Mouse (Mus musculus) stomach, adult 2 months (tissue): ENCODE results near the gene Gm21964. TPM values are rescaled to one million over a fixed set of nuclear protein-coding genes. Genes with fewer than 3 reads are reported as not detected.

Source experiments
- polyA plus RNA-seq: library from polyadenylated mRNA; depleted of rRNA; stranded (reverse); fragments of >200 nt; gene quantifications from 2 replicates; pipeline ENCODE4 v1.2.3, GENCODE M21; 2012; rRNA removed

Gene Gm21964
- not detected in 2 replicates for polyA plus RNA-seq

GRCm38 (mm10) chr8:110100907-110101306 lies at the start of gene Gm21964:
Gm21964 (plus strand) TSS chr8:110101207.

DNA sequence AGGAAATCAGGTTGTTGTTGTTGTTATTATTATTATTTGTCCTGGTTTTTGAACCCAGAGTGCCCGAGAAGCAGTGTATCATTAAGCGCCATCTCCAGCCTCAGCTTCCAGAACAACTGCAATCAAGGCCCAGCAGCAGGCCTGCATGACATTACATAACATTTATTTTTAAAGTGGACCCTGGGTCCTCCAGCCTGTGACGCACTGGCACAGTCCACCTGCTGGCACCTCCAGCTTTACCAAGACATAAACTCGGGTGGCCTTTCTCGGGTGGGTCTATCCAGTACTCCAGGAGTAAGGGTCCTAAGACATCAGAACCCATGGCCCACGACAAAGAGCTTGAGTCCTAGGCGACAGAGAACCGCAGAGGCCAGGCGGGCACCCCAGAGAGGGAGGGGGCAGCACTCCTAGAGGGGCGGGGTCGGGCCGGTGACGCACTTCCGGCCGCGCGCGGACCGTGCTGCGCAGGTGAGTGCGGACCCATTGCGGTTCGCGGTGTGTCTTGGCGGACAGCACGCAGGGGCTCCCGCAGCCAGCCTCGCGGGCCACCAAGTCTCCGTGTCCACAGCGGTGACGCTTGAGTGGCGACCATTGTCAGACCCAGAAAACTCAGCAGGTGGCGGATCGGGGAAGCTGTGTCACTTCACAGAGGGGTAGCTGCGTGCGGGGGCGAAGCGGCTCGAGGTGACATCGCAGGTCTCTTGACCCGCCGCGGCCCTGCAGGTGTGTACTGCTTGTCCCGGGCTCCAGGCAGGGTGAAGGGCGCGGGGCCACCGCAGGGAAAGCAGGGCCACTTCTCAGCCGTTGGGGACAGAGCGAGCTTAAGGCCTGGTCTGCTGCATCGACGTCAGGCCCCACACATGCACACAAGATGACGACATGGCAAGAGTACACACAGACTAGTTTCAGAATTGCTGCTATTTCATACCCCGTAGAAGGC lies 21.5 kb upstream of the Gm21964 start, which contains the start of gene Zfp612:
Gene Zfp612 (plus strand): TSS at position 465 of the 940 bp plus-strand sequence.

DNA sequence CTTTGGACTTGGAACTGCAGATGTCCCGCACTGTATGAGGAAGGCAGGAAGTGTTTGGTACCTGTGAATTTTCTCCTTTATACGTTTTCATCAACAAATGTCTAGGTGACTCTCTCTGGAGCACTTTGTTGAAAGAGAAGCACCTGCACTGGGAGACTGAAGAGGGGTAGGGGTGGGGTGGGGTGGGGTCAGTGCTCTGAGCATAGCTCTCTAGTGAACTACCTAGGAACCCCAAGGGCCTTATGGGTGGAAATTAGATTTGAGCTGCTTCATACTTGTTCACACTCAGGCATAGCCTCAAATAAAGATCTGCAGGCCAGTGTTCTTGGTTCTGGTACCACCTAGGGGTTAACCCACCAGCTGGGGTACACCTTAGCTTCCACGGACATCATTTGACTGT lies 1.6 kb downstream of the Gm21964 start, which contains the start of gene Gm17720:
Gene Gm17720 (minus strand): TSS at position 101 of the 400 bp plus-strand sequence.

Other genes with a start within 250 kb of the Gm21964 start
- gene Phlpp2, start 232.7 kb upstream of the Gm21964 start, polyA plus RNA-seq = 0.49 and 0.56 TPM in 2 replicates
- 0.65 and 1.1 TPM in 2 replicates for gene Marveld3, start 139.0 kb upstream of the Gm21964 start, polyA plus RNA-seq
- gene Tat, start 110.8 kb upstream of the Gm21964 start, polyA plus RNA-seq = 0.05 and 0.15 TPM in 2 replicates
- gene Chst4, start 61.5 kb upstream of the Gm21964 start, polyA plus RNA-seq = 9.2 and 10.0 TPM in 2 replicates
- gene Zfp612, start 21.5 kb upstream of the Gm21964 start, polyA plus RNA-seq = 0.38 and 0.61 TPM in 2 replicates
- not detected in 2 replicates for gene Gm17720, start 1.5 kb downstream of the Gm21964 start, polyA plus RNA-seq
- 0.22 and 0.25 TPM in 2 replicates for gene Calb2, start 67.0 kb downstream of the Gm21964 start, polyA plus RNA-seq
- 1.2 and 1.3 TPM in 2 replicates for gene Cmtr2, start 114.5 kb downstream of the Gm21964 start, polyA plus RNA-seq
- gene Hydin, start 165.8 kb downstream of the Gm21964 start, polyA plus RNA-seq = under 0.01 TPM in 1 of 2 replicates, not detected in the other